Mouse (Mus musculus) olfactory bulb, adult 2 months (tissue): Measurements from ENCODE around the gene Gm26602. TPM values are rescaled to one million over a fixed set of nuclear protein-coding genes. Genes with fewer than 3 reads are reported as not detected.
A peak's percentile ranks its signal among the peaks of the same experiment; 100 is the strongest.
"Not testable (repeated sequence)": the region's sequence is repeated elsewhere in the genome, so short reads cannot be mapped to it uniquely, and the experiment has no call there.

ENCODE experiments used
- H3K27ac ChIP-seq: fragments of 200-500 bp; 2 replicates; pipeline ENCODE4 v1.5.1; 2012; ENCODE audit warnings: low read depth, low read length; ENCODE audit not compliant: insufficient read depth
- H3K4me1 ChIP-seq: fragments of 200-500 bp; 2 replicates; pipeline ENCODE4 v1.6.1; 2012; ENCODE audit warnings: low read length; ENCODE audit not compliant: control insufficient read depth, insufficient read depth
- H3K4me3 ChIP-seq: fragments of 200-500 bp; 2 replicates; pipeline ENCODE4 v1.5.1; 2012; ENCODE audit warnings: mild to moderate bottlenecking, low read depth, low read length, moderate library complexity; ENCODE audit not compliant: insufficient read depth
- CTCF ChIP-seq: fragments of 200-500 bp; IDR thresholded peaks from 2 replicates; pipeline ENCODE4 v1.5.1; 2012; ENCODE audit warnings: low read depth, mild to moderate bottlenecking, low read length, moderate library complexity; ENCODE audit not compliant: insufficient read depth
- POLR2A ChIP-seq: fragments of 200-500 bp; IDR thresholded peaks from 2 replicates; pipeline ENCODE4 v1.6.1; 2012; ENCODE audit warnings: mild to moderate bottlenecking, low read depth, low read length, moderate library complexity; ENCODE audit not compliant: insufficient read depth
- WGBS: fragments of 180-500 bp; shearing (Covaris S2); methylation state at CpG from one replicate; pipeline ENCODE4 v1.1.7; 2018; 5-methylcytosine and 5-hydroxymethylcytosine counted together
- polyA plus RNA-seq: library from polyadenylated mRNA; stranded (reverse); fragments of >200 nt; gene quantifications from 2 replicates; pipeline ENCODE4 v1.2.4, GENCODE M21; 2012; ENCODE audit warnings: low replicate concordance; ENCODE audit not compliant: missing spikeins, insufficient read depth, insufficient read length

Gene Gm26602
- polyA plus RNA-seq, 1 experiment: not detected

- H3K27ac ChIP-seq: no peak overlapping the region
- WGBS: 17% methylated on average over 22 of the region's 22 CpGs
- H3K4me1 ChIP-seq: peaks cover 25% of the 10 kb centered on the region
- TF ChIP-seq CTCF: peak; percentile 67
- TF ChIP-seq POLR2A: no peak
- H3K4me3 ChIP-seq: no peak overlapping the region
Observed at GRCm38 (mm10) chr10:79883297-79884084, 27.2 kb upstream of the Gm26602 start.

DNA sequence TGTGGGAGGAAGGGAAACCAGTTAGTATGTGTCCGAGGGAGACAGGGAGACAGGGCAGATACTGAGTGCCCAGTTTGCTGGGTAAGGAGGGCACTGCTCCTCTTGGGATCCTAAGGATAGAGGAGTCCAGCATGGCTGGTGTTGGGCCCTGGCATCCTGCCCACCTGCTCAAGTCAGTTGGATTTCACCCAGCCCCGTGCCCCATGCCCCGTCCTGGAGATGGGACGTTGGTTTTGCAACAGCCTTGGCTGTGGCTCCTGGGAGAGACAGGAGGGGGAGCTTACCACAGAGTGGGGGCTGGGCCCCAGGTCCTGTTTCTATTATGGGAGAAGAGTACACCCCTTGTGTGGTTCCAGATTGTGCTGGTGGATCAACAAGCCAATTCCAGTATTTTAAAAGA, 26.2 kb upstream of the Gm26602 start:
- TF ChIP-seq POLR2A (no peak), CTCF (no peak)
- H3K4me3 ChIP-seq: no peak overlapping the region
- peaks cover 22% of the 10 kb centered on the region for H3K4me1 ChIP-seq
- no peak overlapping the region for H3K27ac ChIP-seq
- WGBS: 35% methylated on average over 4 of the region's 4 CpGs

- 76% methylated on average over 3 of the region's 3 CpGs for WGBS
- H3K4me1 ChIP-seq: peaks cover 21% of the 10 kb centered on the region
- not testable (repeated sequence) for H3K4me3 ChIP-seq, H3K27ac ChIP-seq
Observed at GRCm38 (mm10) chr10:79884938-79885337, 25.7 kb upstream of the Gm26602 start.

- no peak within 1 kb of the TSS for H3K4me3 ChIP-seq
- no peak within 1 kb of the TSS for H3K27ac ChIP-seq
- peaks cover 14% of the 10 kb centered on the region for H3K4me1 ChIP-seq
- TF ChIP-seq POLR2A (no peak), CTCF (no peak)
- 84% methylated on average over 6 of the region's 6 CpGs for WGBS
Observed at GRCm38 (mm10) chr10:79886054-79886453, 24.6 kb upstream of the Gm26602 start, which contains the start of gene Elane. Gene Elane (plus strand): TSS chr10:79886247.

DNA sequence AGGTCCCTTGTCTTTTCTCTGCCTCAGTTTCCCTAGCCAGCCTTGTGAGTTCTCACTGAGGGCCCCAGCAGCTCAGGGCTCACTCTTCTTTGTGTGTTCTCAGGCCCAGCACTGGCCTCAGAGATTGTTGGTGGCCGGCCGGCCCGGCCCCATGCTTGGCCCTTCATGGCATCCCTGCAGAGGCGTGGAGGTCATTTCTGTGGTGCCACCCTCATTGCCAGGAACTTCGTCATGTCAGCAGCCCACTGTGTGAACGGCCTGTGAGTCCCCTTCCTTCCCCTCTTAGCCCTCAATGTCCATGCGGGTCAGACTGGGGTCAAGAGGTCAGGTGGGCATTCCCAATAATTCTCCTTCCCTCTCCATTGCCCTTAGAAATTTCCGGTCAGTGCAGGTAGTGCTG, 24.0 kb upstream of the Gm26602 start:
- TF ChIP-seq POLR2A (no peak), CTCF (no peak)
- Histone ChIP-seq H3K4me1 (peaks cover 13% of the 10 kb centered on the region), H3K4me3 (no peak overlapping the region), H3K27ac (no peak overlapping the region)
- 86% methylated on average over 8 of the region's 8 CpGs for WGBS

GRCm38 (mm10) chr10:79889386-79889785, 21.3 kb upstream of the Gm26602 start:
- 84% methylated on average over 2 of the region's 2 CpGs for WGBS

GRCm38 (mm10) chr10:79890670-79891069, 20.0 kb upstream of the Gm26602 start, which contains the start of gene Cfd:
Gene Cfd (plus strand): TSS chr10:79890853.
- Histone ChIP-seq H3K4me1 (no peaks in the 10 kb centered on the region), H3K27ac (no peak within 1 kb of the TSS), H3K4me3 (no peak within 1 kb of the TSS)
- TF ChIP-seq POLR2A (no peak), CTCF (no peak)
- 40% methylated on average over 5 of the region's 5 CpGs for WGBS

More at GRCm38 (mm10) chr10:79889386-79889785, 21.3 kb upstream of the Gm26602 start:
- Histone ChIP-seq H3K4me1 (no peaks in the 10 kb centered on the region), H3K27ac (no peak overlapping the region), H3K4me3 (no peak overlapping the region)
- TF ChIP-seq POLR2A (no peak), CTCF (no peak)

DNA sequence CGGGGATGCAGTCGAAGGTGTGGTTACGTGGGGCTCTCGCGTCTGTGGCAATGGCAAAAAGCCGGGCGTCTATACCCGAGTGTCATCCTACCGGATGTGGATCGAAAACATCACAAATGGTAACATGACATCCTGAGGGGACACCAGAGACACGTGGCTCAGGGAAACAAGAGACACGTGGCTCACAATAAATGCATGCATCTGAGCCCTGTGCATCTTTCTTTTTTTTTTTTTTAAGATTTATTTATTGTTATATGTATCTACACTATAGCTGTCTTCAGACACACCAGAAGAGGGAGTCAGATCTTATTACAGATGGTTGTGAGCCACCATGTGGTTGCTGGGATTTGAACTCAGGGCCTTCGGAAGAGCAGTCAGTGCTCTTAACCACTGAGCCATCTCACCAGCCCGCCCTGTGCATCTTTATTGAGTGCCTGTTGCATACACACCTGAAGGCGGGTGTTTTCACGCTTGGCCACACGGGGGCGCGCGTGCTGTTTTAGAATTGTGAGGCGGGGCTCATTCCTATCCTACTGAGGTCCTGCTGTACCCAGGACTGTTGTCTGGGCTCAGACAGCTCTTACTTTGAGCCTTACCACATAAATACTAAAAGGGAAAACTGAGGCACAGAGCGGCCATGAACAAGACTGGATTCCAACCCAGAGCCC, 18.1 kb upstream of the Gm26602 start:
- WGBS: 42% methylated on average over 22 of the region's 22 CpGs
- H3K4me1 ChIP-seq, H3K4me3 ChIP-seq, H3K27ac ChIP-seq: not testable (repeated sequence)
- TF ChIP-seq CTCF: peak; percentile 85

- H3K4me3 ChIP-seq: no peak overlapping the region
- TF ChIP-seq CTCF (no peak), POLR2A (no peak)
Observed at GRCm38 (mm10) chr10:79896306-79896705, 14.3 kb upstream of the Gm26602 start.

GRCm38 (mm10) chr10:79896814-79897213, 13.8 kb upstream of the Gm26602 start:
- Histone ChIP-seq H3K4me3 (no peak overlapping the region), H3K4me1 (peaks cover 36% of the 10 kb centered on the region), H3K27ac (no peak overlapping the region)
- TF ChIP-seq CTCF: no peak
- TF ChIP-seq POLR2A: no peak
- WGBS: 78% methylated on average over 13 of the region's 13 CpGs

More at GRCm38 (mm10) chr10:79896306-79896705, 14.3 kb upstream of the Gm26602 start:
- H3K4me1 ChIP-seq: peaks cover 32% of the 10 kb centered on the region
- H3K27ac ChIP-seq: no peak overlapping the region
- WGBS: 75% methylated on average over 16 of the region's 16 CpGs
